Mouse (Mus musculus) lung, postnatal 0 days (tissue): ENCODE measurements at regions not wholly inside any gene's neighbourhood (a gene's known extent, or its start where the extent isn't known, plus 50 kb on each side); places are given as distances from the start of the nearest gene placed in this dataset.

Experiments used
- ATAC-seq: fragments of 200-750 bp; cut with Nextera tagmentation; 2 replicates; pipeline ENCODE4 v1.8.0; 2017; ENCODE audit warnings: moderate library complexity
- DNase-seq: peaks from one replicate; pipeline ENCODE4 v3.0.0-alpha.2; 2016; ENCODE audit warnings: low spot score
- H3K27ac ChIP-seq: fragments of 300-500 bp; sonication (generic); 2 replicates; pipeline ENCODE4 v1.5.1; 2014; ENCODE audit warnings: antibody characterized with exemption, mild to moderate bottlenecking, low read length, mixed read lengths
- H3K27me3 ChIP-seq: fragments of 300-500 bp; sonication (generic); replicated peaks from 2 replicates; pipeline ENCODE4 v1.6.1; 2014; ENCODE audit warnings: low read length, mixed read lengths; ENCODE audit not compliant: insufficient read depth
- H3K36me3 ChIP-seq: fragments of 300-500 bp; sonication (generic); 2 replicates; pipeline ENCODE4 v1.6.1; 2014; ENCODE audit warnings: low read length, mixed read lengths; ENCODE audit not compliant: insufficient read depth
- H3K4me1 ChIP-seq: fragments of 300-500 bp; sonication (generic); 2 replicates; pipeline ENCODE4 v1.6.1; 2014; ENCODE audit warnings: antibody characterized with exemption, low read depth, low read length, mixed read lengths; ENCODE audit not compliant: insufficient read depth
- H3K4me2 ChIP-seq: fragments of 300-500 bp; sonication (generic); replicated peaks from 2 replicates; pipeline ENCODE4 v1.6.1; 2014; ENCODE audit warnings: low read depth, mild to moderate bottlenecking, low read length, moderate library complexity, mixed read lengths
- H3K4me3 ChIP-seq: fragments of 300-500 bp; sonication (generic); 2 replicates; pipeline ENCODE4 v1.5.1; 2014; ENCODE audit warnings: low read depth, low read length
- H3K9ac ChIP-seq: fragments of 300-500 bp; sonication (generic); replicated peaks from 2 replicates; pipeline ENCODE4 v1.6.1; 2014; ENCODE audit warnings: low read depth, mild to moderate bottlenecking
- H3K9me3 ChIP-seq: fragments of 300-500 bp; sonication (generic); 2 replicates; pipeline ENCODE4 v1.6.1; 2016; ENCODE audit warnings: low read length, mixed read lengths
- CTCF ChIP-seq: IDR thresholded peaks from 2 replicates; pipeline ENCODE4 v1.5.1; 2016; ENCODE audit warnings: antibody characterized with exemption, mild to moderate bottlenecking
- EP300 ChIP-seq: IDR thresholded peaks from 2 replicates; pipeline ENCODE4 v1.6.1; 2016; ENCODE audit warnings: antibody characterized with exemption, mild to moderate bottlenecking, control low read depth
- WGBS: fragments of 180-500 bp; shearing (Covaris S2); extraction: QIAGEN DNeasy Blood & Tissue Kit; methylation state at CpG from one replicate; pipeline ENCODE4 v1.1.7; 2014; 5-methylcytosine and 5-hydroxymethylcytosine counted together

DNA sequence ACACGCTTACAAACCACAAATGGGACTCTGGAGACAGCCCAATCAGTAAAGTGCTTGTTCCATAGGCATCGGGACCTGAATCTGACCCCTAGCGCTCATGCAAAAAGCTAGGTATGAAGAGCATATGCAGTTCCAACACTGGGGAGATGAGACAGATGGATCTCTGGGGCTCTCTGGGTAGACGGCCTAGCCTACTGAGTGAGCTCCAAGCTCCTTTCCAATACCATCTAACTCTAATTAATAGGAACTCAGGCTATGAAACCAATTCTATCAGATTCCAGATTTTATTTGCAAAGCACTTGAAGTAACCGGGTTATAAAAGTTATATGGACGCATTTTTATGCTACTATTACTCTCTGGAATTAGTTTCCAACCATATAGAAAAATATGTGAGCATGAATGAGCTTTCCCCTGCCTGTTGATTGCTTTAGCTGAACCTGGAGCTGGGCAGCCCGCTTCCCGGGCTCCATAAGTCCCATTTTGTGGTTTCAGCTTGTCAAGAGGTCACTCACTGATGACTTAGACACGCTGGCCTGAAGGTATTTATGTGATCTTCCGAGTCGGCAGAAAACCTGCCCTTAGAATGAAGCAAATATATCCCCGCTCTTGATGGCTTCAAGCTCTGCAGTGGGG, 276.4 kb upstream of the Veph1 start:
- Histone ChIP-seq H3K27me3 (no peaks in the 10 kb centered on the region), H3K9me3 (no peaks in the 10 kb centered on the region), H3K4me2 (no peak overlapping the region), H3K4me3 (no peak overlapping the region), H3K4me1 (no peaks in the 10 kb centered on the region), H3K9ac (no peak overlapping the region), H3K27ac (no peak overlapping the region), H3K36me3 (no peaks in the 10 kb centered on the region)
- TF ChIP-seq EP300: no peak
- TF ChIP-seq CTCF: no peak
- 83% methylated on average over 12 of the region's 12 CpGs for WGBS
- DNase-seq (no peak), ATAC-seq (no peak)

DNA sequence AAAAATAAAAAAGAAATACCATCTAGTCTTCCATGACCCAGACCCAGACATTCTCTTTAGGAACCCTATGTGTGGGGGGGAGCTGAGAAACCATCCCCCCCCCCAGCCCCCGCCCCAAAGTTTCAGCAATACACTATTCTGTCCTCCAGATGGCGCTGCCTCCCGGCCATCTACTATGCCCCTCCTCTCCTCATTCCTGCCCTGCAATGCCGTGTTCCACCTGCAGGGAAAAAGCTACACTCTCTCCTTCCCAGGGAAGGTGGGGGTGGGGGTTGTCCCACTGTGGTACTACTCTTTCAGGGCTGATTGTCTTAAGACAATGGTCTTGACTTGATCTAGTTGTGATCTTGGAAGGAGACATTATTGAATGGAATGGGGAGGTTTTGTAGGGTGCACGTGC, 273.7 kb upstream of the Veph1 start:
- no peaks in the 10 kb centered on the region for H3K9me3 ChIP-seq
- ATAC-seq (no peak), DNase-seq (no peak)
- no peak overlapping the region for H3K4me3 ChIP-seq
- WGBS: 71% methylated on average over 5 of the region's 5 CpGs
- H3K4me1 ChIP-seq: no peaks in the 10 kb centered on the region
- H3K9ac ChIP-seq: no peak overlapping the region
- H3K4me2 ChIP-seq: no peak overlapping the region
- TF ChIP-seq CTCF: peak; percentile 53
- TF ChIP-seq EP300: no peak
- no peaks in the 10 kb centered on the region for H3K27me3 ChIP-seq
- H3K27ac ChIP-seq: no peak overlapping the region
- H3K36me3 ChIP-seq: no peaks in the 10 kb centered on the region

DNA sequence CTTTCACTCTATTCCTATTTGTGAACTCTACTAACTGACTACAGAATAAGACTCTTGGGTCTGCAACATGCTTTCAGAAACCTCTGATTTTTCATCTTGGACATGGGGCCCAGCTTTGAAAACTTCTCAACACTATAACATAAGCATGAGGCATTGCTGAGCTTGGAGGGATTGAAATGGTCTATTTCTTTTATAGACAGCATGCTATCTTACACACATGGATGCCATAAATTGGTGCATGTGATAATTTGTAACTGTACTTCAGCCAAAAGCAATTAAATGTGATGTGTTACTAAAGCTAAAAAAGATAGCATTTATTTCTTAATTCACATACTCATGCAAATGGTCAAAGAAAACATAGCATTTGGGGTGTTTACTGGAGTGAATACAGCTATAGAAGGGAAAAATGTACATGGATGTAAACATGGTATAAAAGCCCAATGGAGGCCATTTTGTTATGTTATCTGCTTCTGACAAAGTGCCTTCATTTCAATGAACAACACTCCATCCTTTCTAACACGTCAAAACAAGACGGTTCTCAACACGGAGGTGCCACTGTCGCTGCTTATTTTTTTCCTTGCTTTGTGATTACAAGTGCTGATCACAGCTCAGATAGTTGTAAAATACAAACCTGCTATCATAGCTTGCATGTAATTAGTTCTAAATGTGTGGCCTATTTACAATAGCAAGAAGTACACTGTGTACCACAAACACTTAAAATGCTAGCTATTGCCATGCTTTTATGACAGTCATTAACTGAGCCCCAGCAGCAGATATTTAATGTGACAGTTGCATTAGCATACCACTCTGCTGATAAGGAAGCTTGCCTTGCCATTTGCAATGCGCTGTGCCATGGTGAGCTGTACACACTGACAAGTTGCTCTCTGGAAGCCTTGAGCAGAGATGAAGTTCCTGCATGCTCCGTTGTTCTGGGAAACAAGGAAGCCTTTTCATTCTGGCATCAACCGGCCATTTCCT, 267.9 kb upstream of the Veph1 start:
- Histone ChIP-seq H3K9ac (no peak overlapping the region), H3K27me3 (no peaks in the 10 kb centered on the region), H3K27ac (no peak overlapping the region), H3K36me3 (no peaks in the 10 kb centered on the region), H3K4me3 (no peak overlapping the region), H3K9me3 (no peaks in the 10 kb centered on the region), H3K4me2 (no peak overlapping the region), H3K4me1 (no peaks in the 10 kb centered on the region)
- 47% methylated on average over 7 of the region's 7 CpGs for whole genome bisulfite sequencing
- ATAC-seq (no peak), DNase-seq (no peak)
- TF ChIP-seq EP300 (no peak), CTCF (no peak)

DNA sequence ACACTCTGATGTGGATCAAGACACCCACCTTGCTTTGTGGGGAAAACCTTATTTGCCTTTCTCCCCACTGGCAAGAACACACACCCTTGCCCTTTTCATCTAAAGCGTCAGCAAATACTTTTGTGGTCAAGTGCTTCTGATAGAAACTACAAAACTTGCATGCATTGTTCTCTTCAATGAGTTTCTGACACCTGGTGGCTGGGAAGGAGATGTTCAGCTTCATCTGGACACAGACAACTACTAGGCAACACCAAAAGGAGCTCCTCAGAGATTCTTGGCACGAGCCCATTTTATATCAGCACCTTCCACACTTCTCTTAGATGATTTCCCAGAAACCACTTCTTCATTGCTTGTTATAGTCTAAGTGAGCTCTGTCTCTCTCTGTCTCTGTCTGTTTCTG, 266.7 kb upstream of the Veph1 start:
- peak; percentile 32 for ATAC-seq
- Histone ChIP-seq H3K36me3 (no peaks in the 10 kb centered on the region), H3K4me1 (no peaks in the 10 kb centered on the region), H3K4me2 (no peak overlapping the region), H3K9me3 (no peaks in the 10 kb centered on the region), H3K4me3 (no peak overlapping the region), H3K27ac (no peak overlapping the region), H3K27me3 (no peaks in the 10 kb centered on the region), H3K9ac (no peak overlapping the region)
- TF ChIP-seq EP300 (no peak), CTCF (peak; percentile 58)
- 48% methylated on average over 2 of the region's 2 CpGs for whole genome bisulfite sequencing
- DNase-seq: peak; percentile 77

DNA sequence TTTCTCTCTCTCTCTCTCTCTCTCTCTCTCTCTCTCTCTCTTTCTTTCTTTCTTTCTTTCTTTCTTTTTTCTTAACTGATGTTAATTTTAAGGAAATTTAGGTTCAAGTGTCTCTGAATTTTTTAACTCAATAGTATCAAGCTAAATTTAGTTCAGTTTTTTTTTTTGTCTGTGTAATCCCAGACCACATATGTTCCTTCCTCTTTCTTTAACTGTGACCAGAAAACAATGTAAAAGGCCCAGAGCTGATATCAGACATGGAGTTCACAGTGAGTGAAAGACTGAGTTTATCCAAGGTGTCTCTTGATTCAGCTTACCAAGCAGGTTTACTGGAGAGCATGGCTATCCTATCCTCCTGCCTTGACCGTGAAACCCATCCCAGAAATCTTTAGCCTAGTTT, 258.9 kb upstream of the Veph1 start:
- H3K9ac ChIP-seq: no peak overlapping the region
- no peaks in the 10 kb centered on the region for H3K36me3 ChIP-seq
- no peak overlapping the region for H3K4me2 ChIP-seq
- H3K9me3 ChIP-seq: no peaks in the 10 kb centered on the region
- H3K27ac ChIP-seq: no peak overlapping the region
- no peaks in the 10 kb centered on the region for H3K27me3 ChIP-seq
- DNase-seq (no peak), ATAC-seq (no peak)
- 86% methylated on average over 1 of the region's 1 CpGs for whole genome bisulfite sequencing
- no peaks in the 10 kb centered on the region for H3K4me1 ChIP-seq
- TF ChIP-seq EP300 (no peak), CTCF (no peak)
- H3K4me3 ChIP-seq: no peak overlapping the region

DNA sequence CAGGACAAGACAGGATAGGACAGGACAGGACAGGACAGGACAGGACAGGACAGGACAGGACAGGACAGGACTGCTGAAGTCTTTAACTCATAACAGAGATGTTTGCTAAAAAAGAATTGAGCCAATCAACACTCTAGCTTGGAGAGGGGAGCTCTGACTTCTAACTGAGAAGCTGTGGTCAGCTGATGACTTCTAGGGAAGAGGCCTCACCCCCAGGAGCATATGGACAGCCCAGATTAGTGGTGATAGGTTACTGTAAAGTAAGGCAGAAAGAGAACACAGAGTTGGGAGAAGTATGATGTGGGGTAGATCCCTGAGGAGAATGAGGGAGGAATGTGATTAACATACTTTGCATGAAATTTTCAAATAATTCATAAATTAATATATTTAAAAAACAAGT, 254.3 kb upstream of the Veph1 start:
- H3K27me3 ChIP-seq: no peaks in the 10 kb centered on the region
- ATAC-seq (no peak), DNase-seq (no peak)
- H3K27ac ChIP-seq: no peak overlapping the region
- no peak overlapping the region for H3K4me3 ChIP-seq
- no peaks in the 10 kb centered on the region for H3K4me1 ChIP-seq
- H3K36me3 ChIP-seq: no peaks in the 10 kb centered on the region
- no peak overlapping the region for H3K9ac ChIP-seq
- no peak overlapping the region for H3K4me2 ChIP-seq
- TF ChIP-seq CTCF (no peak), EP300 (no peak)
- H3K9me3 ChIP-seq: no peaks in the 10 kb centered on the region
